In the genomic region with DNA sequence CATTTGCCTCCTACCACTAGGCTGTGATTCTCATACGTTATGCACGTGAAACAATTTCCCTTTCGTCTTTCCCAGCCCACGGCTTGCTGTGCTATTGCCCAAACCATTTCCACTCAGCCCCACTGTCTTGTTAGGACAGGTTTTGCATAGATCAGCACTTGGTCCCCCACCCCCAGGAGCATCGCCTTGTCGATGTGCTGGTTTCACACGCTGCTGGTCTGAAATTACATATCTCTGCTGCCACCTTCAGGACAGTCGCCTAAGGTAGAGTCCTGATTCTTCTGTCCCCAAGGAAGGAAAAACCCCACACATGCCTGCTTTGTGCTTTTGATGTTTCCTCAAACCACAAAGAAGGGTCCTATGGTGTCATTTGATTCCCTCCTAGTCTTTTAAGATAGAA, we compare ENCODE assay signal across 8 mouse cellular contexts.
DNase-seq lines count a peak whose midpoint lies in the region; ATAC-seq and TF ChIP-seq lines count a peak whose summit lies in the region.

No protein-coding gene starts in this region.

- TF ChIP-seq CTCF in spleen, adult 2 months (IDR thresholded peaks at IDR 0.05; ENCODE audit: extremely low read depth, insufficient read depth, insufficient read length, insufficient replicate concordance) = peak; percentile 8; the same call in 1 of the 2 replicates
- peak; percentile 12; the same call in 1 of the 2 replicates for TF ChIP-seq CTCF in bone marrow, adult 2 months (IDR thresholded peaks at IDR 0.05; ENCODE audit: control insufficient read depth, insufficient read depth, low read length)
- TF ChIP-seq CTCF in lung, adult 2 months (IDR thresholded peaks at IDR 0.05; ENCODE audit: insufficient read depth, low read length) = 0 out of 2 replicates have a peak, but pooled peaks have one; percentile 24

- no peak overlapping the region for H3K9ac ChIP-seq in embryonic facial prominence, embryonic 15.5 days
- H3K9ac ChIP-seq in kidney, embryonic 15.5 days = no peak overlapping the region

- no peak overlapping the region for H3K4me3 ChIP-seq in spleen, adult 2 months (ENCODE audit: extremely low read depth, insufficient read depth, insufficient read length)
- H3K4me3 ChIP-seq in bone marrow, adult 2 months (replicated peaks; ENCODE audit: control insufficient read depth, low read depth, low read length) = no peak overlapping the region
- H3K4me3 ChIP-seq in embryonic facial prominence, embryonic 15.5 days (replicated peaks) = no peak overlapping the region
- no peak overlapping the region for H3K4me3 ChIP-seq in kidney, embryonic 15.5 days (replicated peaks)
- no peak overlapping the region for H3K4me3 ChIP-seq in lung, adult 2 months (replicated peaks; ENCODE audit: extremely low read depth, low read depth, low read length)

- H3K9me3 ChIP-seq in embryonic facial prominence, embryonic 15.5 days (replicated peaks) = no peaks in the 10 kb centered on the region
- H3K9me3 ChIP-seq in kidney, embryonic 15.5 days (replicated peaks) = no peaks in the 10 kb centered on the region

- H3K4me1 ChIP-seq in spleen, adult 2 months (ENCODE audit: control insufficient read depth, insufficient read depth, insufficient read length) = no peaks in the 10 kb centered on the region
- no peaks in the 10 kb centered on the region for H3K4me1 ChIP-seq in bone marrow, adult 2 months (ENCODE audit: control insufficient read depth, insufficient read depth, low read length)
- H3K4me1 ChIP-seq in embryonic facial prominence, embryonic 15.5 days = peaks cover 3% of the 10 kb centered on the region; the same call in 1 of the 2 replicates
- peaks cover 8% of the 10 kb centered on the region; the same call in 1 of the 2 replicates for H3K4me1 ChIP-seq in kidney, embryonic 15.5 days
- no peaks in the 10 kb centered on the region for H3K4me1 ChIP-seq in lung, adult 2 months (ENCODE audit: control insufficient read depth, insufficient read depth, low read length)

- 32% methylated on average over 8 of the region's 8 CpGs for WGBS in spleen, adult 2 months
- WGBS in bone marrow, adult 2 months = 27% methylated on average over 8 of the region's 8 CpGs
- 26% methylated on average over 8 of the region's 8 CpGs for WGBS in embryonic facial prominence, embryonic 15.5 days
- 27% methylated on average over 8 of the region's 8 CpGs for WGBS in kidney, embryonic 15.5 days
- 24% methylated on average over 8 of the region's 8 CpGs for WGBS in lung, adult 2 months

- 0 out of 2 replicates have a peak overlapping the region, but pooled peaks have one; percentile 10 for H3K4me2 ChIP-seq in embryonic facial prominence, embryonic 15.5 days (replicated peaks)
- H3K4me2 ChIP-seq in kidney, embryonic 15.5 days = no peak overlapping the region

- H3K27ac ChIP-seq in spleen, adult 2 months (ENCODE audit: insufficient read depth, low read length) = no peak overlapping the region
- no peak overlapping the region for H3K27ac ChIP-seq in bone marrow, adult 2 months (ENCODE audit: control insufficient read depth, insufficient read depth, low read depth, low read length, poor library complexity)
- no peak overlapping the region for H3K27ac ChIP-seq in embryonic facial prominence, embryonic 15.5 days (replicated peaks)
- H3K27ac ChIP-seq in kidney, embryonic 15.5 days = no peak overlapping the region

- no peak for ATAC-seq in embryonic facial prominence, embryonic 15.5 days (ENCODE audit: insufficient number of reproducible peaks, low FRiP score, low TSS enrichment, low read depth)
- ATAC-seq in kidney, embryonic 15.5 days (replicated peaks; ENCODE audit: low FRiP score) = 0 out of 2 replicates have a peak, but pooled peaks have one; percentile 49

- no peaks in the 10 kb centered on the region for H3K27me3 ChIP-seq in spleen, adult 2 months (ENCODE audit: control insufficient read depth, insufficient read depth, low read length)
- no peaks in the 10 kb centered on the region for H3K27me3 ChIP-seq in embryonic facial prominence, embryonic 15.5 days
- H3K27me3 ChIP-seq in kidney, embryonic 15.5 days = peaks cover 5% of the 10 kb centered on the region; the same call in 1 of the 2 replicates

- H3K36me3 ChIP-seq in spleen, adult 2 months (ENCODE audit: control insufficient read depth, insufficient read depth, low read length) = no peaks in the 10 kb centered on the region
- H3K36me3 ChIP-seq in embryonic facial prominence, embryonic 15.5 days = no peaks in the 10 kb centered on the region
- no peaks in the 10 kb centered on the region for H3K36me3 ChIP-seq in kidney, embryonic 15.5 days

- no peak for TF ChIP-seq POLR2A in spleen, adult 2 months (IDR thresholded peaks at IDR 0.05; ENCODE audit: low read depth, low read length)
- TF ChIP-seq POLR2A in bone marrow, adult 2 months (IDR thresholded peaks at IDR 0.05; ENCODE audit: borderline replicate concordance, control insufficient read depth, low read depth, low read length) = no peak
- no peak for TF ChIP-seq POLR2A in lung, adult 2 months (IDR thresholded peaks at IDR 0.05; ENCODE audit: borderline replicate concordance, extremely low read depth, low read depth, low read length)

- DNase-seq in spleen, adult 2 months (ENCODE audit: low read depth in 1 of 2, low spot score in 2 of 2) = no peak
- no peak for DNase-seq in spleen, postnatal 4 days (ENCODE audit: low spot score in 2 of 2)
- peak; percentile 11 for DNase-seq in lung, adult 2 months
- peak; percentile 57 for DNase-seq in right cerebral cortex, adult 18-20 months
- no peak for DNase-seq in natural killer cell, adult 2 months (ENCODE audit: low spot score in 2 of 2)

Comparison
In these comparisons a context has a peak if more than half of its experiments do, and no peak if none do; other contexts are left out.
1. DNase-seq: peak in lung, adult 2 months (single experiment) and right cerebral cortex, adult 18-20 months (single experiment); none in spleen, adult 2 months (0 of 2), spleen, postnatal 4 days (0 of 2) and natural killer cell, adult 2 months (0 of 2).
2. Peak in every context shown above with its lines, with median percentiles within 50 percentile points of each other: CTCF ChIP-seq.